Mouse (Mus musculus) lung, postnatal 0 days (tissue): ENCODE data around the gene Hc. TPM values are rescaled to one million over a fixed set of nuclear protein-coding genes. Genes with fewer than 3 reads are reported as not detected.

Experiments used
- ATAC-seq: fragments of 200-750 bp; cut with Nextera tagmentation; 2 replicates; pipeline ENCODE4 v1.8.0; 2017; ENCODE audit warnings: moderate library complexity
- DNase-seq: peaks from one replicate; pipeline ENCODE4 v3.0.0-alpha.2; 2016; ENCODE audit warnings: low spot score
- H3K27ac ChIP-seq: fragments of 300-500 bp; sonication (generic); 2 replicates; pipeline ENCODE4 v1.5.1; 2014; ENCODE audit warnings: antibody characterized with exemption, mild to moderate bottlenecking, low read length, mixed read lengths
- H3K27me3 ChIP-seq: fragments of 300-500 bp; sonication (generic); replicated peaks from 2 replicates; pipeline ENCODE4 v1.6.1; 2014; ENCODE audit warnings: low read length, mixed read lengths; ENCODE audit not compliant: insufficient read depth
- H3K36me3 ChIP-seq: fragments of 300-500 bp; sonication (generic); 2 replicates; pipeline ENCODE4 v1.6.1; 2014; ENCODE audit warnings: low read length, mixed read lengths; ENCODE audit not compliant: insufficient read depth
- H3K4me1 ChIP-seq: fragments of 300-500 bp; sonication (generic); 2 replicates; pipeline ENCODE4 v1.6.1; 2014; ENCODE audit warnings: antibody characterized with exemption, low read depth, low read length, mixed read lengths; ENCODE audit not compliant: insufficient read depth
- H3K4me2 ChIP-seq: fragments of 300-500 bp; sonication (generic); replicated peaks from 2 replicates; pipeline ENCODE4 v1.6.1; 2014; ENCODE audit warnings: low read depth, mild to moderate bottlenecking, low read length, moderate library complexity, mixed read lengths
- H3K4me3 ChIP-seq: fragments of 300-500 bp; sonication (generic); 2 replicates; pipeline ENCODE4 v1.5.1; 2014; ENCODE audit warnings: low read depth, low read length
- H3K9ac ChIP-seq: fragments of 300-500 bp; sonication (generic); replicated peaks from 2 replicates; pipeline ENCODE4 v1.6.1; 2014; ENCODE audit warnings: low read depth, mild to moderate bottlenecking
- H3K9me3 ChIP-seq: fragments of 300-500 bp; sonication (generic); 2 replicates; pipeline ENCODE4 v1.6.1; 2016; ENCODE audit warnings: low read length, mixed read lengths
- CTCF ChIP-seq: IDR thresholded peaks from 2 replicates; pipeline ENCODE4 v1.5.1; 2016; ENCODE audit warnings: antibody characterized with exemption, mild to moderate bottlenecking
- EP300 ChIP-seq: IDR thresholded peaks from 2 replicates; pipeline ENCODE4 v1.6.1; 2016; ENCODE audit warnings: antibody characterized with exemption, mild to moderate bottlenecking, control low read depth
- WGBS: fragments of 180-500 bp; shearing (Covaris S2); extraction: QIAGEN DNeasy Blood & Tissue Kit; methylation state at CpG from one replicate; pipeline ENCODE4 v1.1.7; 2014; 5-methylcytosine and 5-hydroxymethylcytosine counted together
- polyA plus RNA-seq: library from polyadenylated mRNA; unstranded; fragments of >200 nt; fragmentation: Nextera tagmentation; extraction: Ambion mirVana; gene quantifications from 2 replicates; pipeline ENCODE4 v1.2.1, GENCODE M21; 2015

The Hc gene
- polyA plus RNA-seq, 1 experiment from 2014 or later = 149 TPM

DNA sequence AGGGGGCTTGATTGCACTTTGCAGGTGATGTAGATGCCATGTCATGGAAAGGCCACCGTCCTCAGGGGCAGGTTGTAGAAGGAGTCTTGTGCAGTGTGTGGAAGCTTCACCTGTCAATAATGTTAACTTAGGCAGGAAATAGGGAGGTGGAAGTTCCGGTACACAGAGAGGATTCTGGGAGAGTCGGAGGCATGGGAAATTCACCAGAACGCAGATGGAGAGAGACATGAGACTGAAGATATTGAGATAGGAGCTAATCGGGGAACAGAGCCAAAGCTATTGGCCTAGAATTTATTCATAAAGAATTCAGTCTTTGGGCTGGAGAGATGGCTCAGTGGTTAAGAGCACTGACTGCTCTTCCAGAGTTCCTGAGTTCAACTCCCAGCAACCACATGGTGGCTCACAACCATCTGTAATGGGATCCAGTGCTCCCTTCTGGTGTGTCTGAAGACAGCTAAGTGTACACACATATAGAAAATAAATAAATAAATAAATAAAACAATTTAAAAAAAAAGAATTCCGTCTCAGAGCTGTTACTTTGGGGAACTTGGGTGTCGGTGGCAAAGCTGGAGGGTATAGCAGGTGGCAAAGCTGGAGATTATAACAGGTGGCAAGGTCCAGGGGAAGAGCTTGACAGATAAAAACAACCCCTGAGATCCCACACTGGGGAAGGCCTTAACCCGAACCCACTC lies 94.8 kb downstream of the Hc start:
- 80% methylated on average over 8 of the region's 8 CpGs for WGBS
- TF ChIP-seq CTCF (no peak), EP300 (no peak)
- Histone ChIP-seq H3K27me3 (no peaks in the 10 kb centered on the region), H3K36me3 (no peaks in the 10 kb centered on the region), H3K4me3 (no peak overlapping the region), H3K9ac (no peak overlapping the region), H3K4me2 (no peak overlapping the region), H3K27ac (no peak overlapping the region), H3K9me3 (no peaks in the 10 kb centered on the region), H3K4me1 (no peaks in the 10 kb centered on the region; the same call in 1 of the 2 replicates)
- no peak for ATAC-seq
- DNase-seq = no peak

GRCm38 (mm10) chr2:34965806-34966205 lies 95.4 kb downstream of the Hc start:
- 74% methylated on average over 8 of the region's 8 CpGs for WGBS
- Histone ChIP-seq H3K4me3 (no peak overlapping the region), H3K9me3 (no peaks in the 10 kb centered on the region), H3K27me3 (no peaks in the 10 kb centered on the region), H3K36me3 (no peaks in the 10 kb centered on the region), H3K27ac (no peak overlapping the region), H3K4me2 (no peak overlapping the region), H3K9ac (no peak overlapping the region), H3K4me1 (no peaks in the 10 kb centered on the region; the same call in 1 of the 2 replicates)
- TF ChIP-seq EP300 = no peak
- TF ChIP-seq CTCF = no peak
- no peak for DNase-seq
- ATAC-seq = no peak

DNA sequence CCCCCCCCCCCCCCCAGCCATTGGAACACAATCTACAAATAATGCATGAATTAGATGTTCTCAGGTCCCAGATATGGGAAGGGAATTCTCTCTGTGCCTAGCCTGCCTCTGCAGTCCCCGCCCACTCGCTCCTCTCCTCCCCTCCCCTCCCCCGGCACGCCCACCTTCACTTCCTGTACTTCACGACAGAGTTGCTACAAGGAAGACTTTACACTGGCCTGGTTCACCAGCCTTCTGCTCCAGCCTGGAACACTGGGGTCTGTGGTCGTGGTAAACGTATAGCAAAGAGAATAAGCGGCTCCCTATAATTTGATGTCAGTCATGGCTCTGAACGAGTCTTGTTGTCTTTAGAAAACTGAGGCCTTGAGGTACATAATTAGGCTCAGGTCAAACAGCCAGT lies 95.9 kb downstream of the Hc start:
- no peak overlapping the region for H3K4me2 ChIP-seq
- no peaks in the 10 kb centered on the region for H3K27me3 ChIP-seq
- H3K4me3 ChIP-seq = no peak overlapping the region
- H3K4me1 ChIP-seq = no peaks in the 10 kb centered on the region; the same call in 1 of the 2 replicates
- no peak for TF ChIP-seq EP300
- TF ChIP-seq CTCF = no peak
- ATAC-seq = peak; percentile 23; the same call in 1 of the 2 replicates
- H3K9ac ChIP-seq = no peak overlapping the region
- 41% methylated on average over 5 of the region's 9 CpGs for WGBS
- peak; percentile 80 for DNase-seq
- no peaks in the 10 kb centered on the region for H3K36me3 ChIP-seq
- H3K9me3 ChIP-seq = no peaks in the 10 kb centered on the region
- H3K27ac ChIP-seq = no peak overlapping the region

- Histone ChIP-seq H3K27me3 (no peaks in the 10 kb centered on the region), H3K9ac (no peak overlapping the region), H3K36me3 (no peaks in the 10 kb centered on the region), H3K4me1 (no peaks in the 10 kb centered on the region; the same call in 1 of the 2 replicates), H3K4me3 (no peak overlapping the region), H3K27ac (no peak overlapping the region), H3K9me3 (no peaks in the 10 kb centered on the region), H3K4me2 (no peak overlapping the region)
- TF ChIP-seq EP300 = no peak
- TF ChIP-seq CTCF = no peak
- ATAC-seq = no peak
- 62% methylated on average over 9 of the region's 9 CpGs for WGBS
- DNase-seq = no peak
These were observed 96.6 kb downstream of the Hc start for GRCm38 (mm10) chr2:34964651-34965050.

DNA sequence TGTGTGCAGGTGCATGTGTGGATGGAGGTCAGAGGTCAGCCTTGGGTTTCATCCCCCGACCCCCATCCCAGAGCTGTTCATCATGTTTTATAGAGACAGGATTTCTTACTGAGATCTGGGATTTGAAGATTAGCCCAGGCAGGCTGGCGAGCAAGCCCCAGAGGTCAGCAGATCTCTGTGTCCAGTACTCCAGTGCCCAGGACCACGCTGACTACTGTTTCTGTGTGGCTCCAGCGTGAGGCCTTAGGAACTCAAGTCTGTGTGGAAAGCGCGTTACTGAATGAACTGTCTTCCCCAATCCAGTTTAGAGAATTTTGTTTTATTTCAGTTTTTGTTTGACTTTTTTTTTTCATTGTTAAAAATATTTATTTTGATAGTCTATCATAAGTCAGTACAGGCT lies 97.0 kb downstream of the Hc start:
- H3K27ac ChIP-seq = no peak overlapping the region
- DNase-seq (no peak), ATAC-seq (no peak)
- H3K4me2 ChIP-seq = no peak overlapping the region
- H3K4me1 ChIP-seq = no peaks in the 10 kb centered on the region; the same call in 1 of the 2 replicates
- no peaks in the 10 kb centered on the region for H3K36me3 ChIP-seq
- WGBS = 84% methylated on average over 6 of the region's 6 CpGs
- H3K9ac ChIP-seq = no peak overlapping the region
- H3K9me3 ChIP-seq = no peaks in the 10 kb centered on the region
- no peak overlapping the region for H3K4me3 ChIP-seq
- H3K27me3 ChIP-seq = no peaks in the 10 kb centered on the region
- TF ChIP-seq EP300 (no peak), CTCF (no peak)

- Histone ChIP-seq H3K9ac (no peak overlapping the region), H3K4me1 (no peaks in the 10 kb centered on the region; the same call in 1 of the 2 replicates), H3K4me3 (no peak overlapping the region), H3K27ac (no peak overlapping the region), H3K4me2 (no peak overlapping the region), H3K36me3 (no peaks in the 10 kb centered on the region), H3K27me3 (no peaks in the 10 kb centered on the region), H3K9me3 (no peaks in the 10 kb centered on the region)
- peak; percentile 45 for DNase-seq
- 65% methylated on average over 13 of the region's 13 CpGs for WGBS
- TF ChIP-seq CTCF = no peak
- TF ChIP-seq EP300 = no peak
- ATAC-seq = no peak
These were observed 97.8 kb downstream of the Hc start for GRCm38 (mm10) chr2:34963371-34963956.
